Mouse (Mus musculus): ENCODE measurements around the gene Sowahd.

Gene Sowahd

DNA sequence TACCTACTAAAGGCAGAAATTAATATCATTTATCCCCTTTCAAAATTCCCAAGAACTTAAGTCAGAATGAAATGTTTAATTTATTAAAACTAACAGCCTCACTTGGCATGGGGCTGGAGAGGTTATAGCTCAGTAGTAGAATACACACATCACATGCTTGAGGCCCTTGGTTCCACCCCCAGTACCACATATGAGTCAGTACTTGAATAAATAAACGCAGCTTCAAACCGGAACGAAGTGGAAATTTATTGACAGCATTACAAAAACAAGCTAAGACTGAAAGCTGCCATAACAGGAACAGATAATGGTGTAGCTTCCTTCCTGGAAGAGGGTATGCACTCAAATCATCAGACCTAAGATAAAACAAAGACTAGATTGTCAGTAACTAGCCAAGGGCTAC, 42.8 kb downstream of the Sowahd start:
- no peak for DNase-seq (ENCODE audit: low spot score)

- no peak for DNase-seq (ENCODE audit: low spot score)
Measured at GRCm38 (mm10) chrX:37095106-37095768, 46.6 kb downstream of the Sowahd start.

- DNase-seq (ENCODE audit: low spot score), result no peak
Measured at GRCm38 (mm10) chrX:37098681-37099080, 50.0 kb downstream of the Sowahd start.

Data from layer of hippocampus, adult 11-12 months (tissue).